In the genomic region with DNA sequence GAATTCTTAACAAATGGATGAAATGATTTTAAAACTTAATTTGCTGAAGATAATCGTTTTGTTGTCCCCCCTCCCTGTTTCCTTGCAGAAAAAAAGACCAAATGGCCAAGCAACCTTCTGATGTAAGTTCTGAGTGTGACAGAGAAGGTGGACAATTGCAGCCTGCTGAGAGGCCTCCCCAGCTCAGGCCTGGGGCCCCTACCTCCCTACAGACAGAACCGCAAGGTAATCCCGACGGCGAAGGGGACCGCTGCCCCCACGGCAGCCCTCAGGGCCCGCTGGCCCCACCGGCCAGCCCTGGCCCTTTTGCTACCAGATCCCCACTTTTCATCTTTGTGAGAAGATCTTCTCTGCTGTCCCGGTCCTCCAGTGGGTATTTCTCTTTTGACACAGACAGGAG, we compare ENCODE assay signal across 9 mouse cellular contexts. TPM values are rescaled to one million over a fixed set of nuclear protein-coding genes. Genes with fewer than 3 reads are reported as not detected.
DNase-seq lines count a peak whose midpoint lies in the region; ATAC-seq and TF ChIP-seq lines count a peak whose summit lies in the region.
"Had no signal": no experiment of that assay in that cellular context is flagged by ENCODE, and none has a peak within 500 bp of the region (broad histone marks: within the 10 kb centered on the region; RNA-seq: fewer than 3 reads in every experiment).

No protein-coding gene starts in this region.

- peak overlapping the region; percentile 57 for H3K4me3 ChIP-seq in heart, embryonic 11.5 days (ENCODE audit: low read depth, low read length)
- peak overlapping the region; percentile 90 for H3K4me3 ChIP-seq in E14TG2a.4 (replicated peaks; ENCODE audit: low read length)
- H3K4me3 ChIP-seq in forebrain, embryonic 16.5 days (replicated peaks; ENCODE audit: low read length), result peak overlapping the region; percentile 73
- peak overlapping the region; percentile 75 for H3K4me3 ChIP-seq in liver, embryonic 15.5 days (replicated peaks)

- peak overlapping the region; percentile 62 for H3K9ac ChIP-seq in heart, embryonic 11.5 days (ENCODE audit: low read depth, low read length)
- no peak overlapping the region for H3K9ac ChIP-seq in forebrain, embryonic 16.5 days (replicated peaks; ENCODE audit: low read depth, low read length)
- H3K9ac ChIP-seq in liver, embryonic 15.5 days, result no peak overlapping the region

- H3K9me3 ChIP-seq in heart, embryonic 11.5 days (replicated peaks; ENCODE audit: control insufficient read depth, low read length), result no peaks in the 10 kb centered on the region
- no peaks in the 10 kb centered on the region for H3K9me3 ChIP-seq in E14TG2a.4 (ENCODE audit: low read length)
- H3K9me3 ChIP-seq in forebrain, embryonic 16.5 days (ENCODE audit: control insufficient read depth, low read length), result no peaks in the 10 kb centered on the region
- no peaks in the 10 kb centered on the region for H3K9me3 ChIP-seq in liver, embryonic 15.5 days (replicated peaks)

- no peak for DNase-seq in heart, adult 8-10 months (ENCODE audit: low spot score)
- no peak for DNase-seq in cerebellum, adult 18-20 months
- no peak for DNase-seq in cerebellum, postnatal 14 days
- DNase-seq in MN1 (ENCODE audit: low spot score), result no peak
- DNase-seq: thymus, postnatal 4 days had no signal

- no peak for TF ChIP-seq CTCF in E14TG2a.4 (conservative IDR thresholded peaks at IDR 0.05; ENCODE audit: low read length)

- H3K4me2 ChIP-seq in heart, embryonic 11.5 days, result peak overlapping the region; percentile 99
- H3K4me2 ChIP-seq in forebrain, embryonic 16.5 days (ENCODE audit: low read length), result peak overlapping the region; percentile 100
- peak overlapping the region; percentile 98 for H3K4me2 ChIP-seq in liver, embryonic 15.5 days

- ATAC-seq in heart, embryonic 11.5 days (replicated peaks; ENCODE audit: insufficient number of reproducible peaks, low FRiP score, low TSS enrichment), result no peak
- ATAC-seq in forebrain, embryonic 16.5 days, result no peak
- ATAC-seq in liver, embryonic 15.5 days (ENCODE audit: insufficient read depth), result no peak

- H3K27ac ChIP-seq in heart, embryonic 11.5 days (ENCODE audit: low read depth, low read length), result no peak overlapping the region
- H3K27ac ChIP-seq in forebrain, embryonic 16.5 days (ENCODE audit: low read length), result no peak overlapping the region
- no peak overlapping the region for H3K27ac ChIP-seq in liver, embryonic 15.5 days (replicated peaks)

- peaks cover 10% of the 10 kb centered on the region for H3K27me3 ChIP-seq in heart, embryonic 11.5 days (ENCODE audit: control insufficient read depth, insufficient read depth, low read length)
- peaks cover 32% of the 10 kb centered on the region for H3K27me3 ChIP-seq in E14TG2a.4 (ENCODE audit: insufficient read depth, low read length)
- H3K27me3 ChIP-seq in forebrain, embryonic 16.5 days (replicated peaks; ENCODE audit: control insufficient read depth, insufficient read depth, low read length), result peaks cover 16% of the 10 kb centered on the region
- peaks cover 43% of the 10 kb centered on the region for H3K27me3 ChIP-seq in liver, embryonic 15.5 days

- WGBS in heart, embryonic 11.5 days (ENCODE audit: insufficient replicate concordance), result 27% methylated on average over 10 of the region's 10 CpGs
- 22% methylated on average over 10 of the region's 10 CpGs for WGBS in forebrain, embryonic 16.5 days
- 69% methylated on average over 10 of the region's 10 CpGs for WGBS in liver, embryonic 15.5 days (ENCODE audit: insufficient replicate concordance)

- H3K36me3 ChIP-seq in heart, embryonic 11.5 days (ENCODE audit: control insufficient read depth, insufficient read depth, low read length), result peaks cover 9% of the 10 kb centered on the region; the same call in 1 of the 2 replicates
- H3K36me3 ChIP-seq in E14TG2a.4 (ENCODE audit: insufficient read depth, low read length), result peaks cover 44% of the 10 kb centered on the region
- no peaks in the 10 kb centered on the region for H3K36me3 ChIP-seq in forebrain, embryonic 16.5 days (ENCODE audit: control insufficient read depth, insufficient read depth)
- H3K36me3 ChIP-seq in liver, embryonic 15.5 days (replicated peaks), result peaks cover 33% of the 10 kb centered on the region; the same call in 1 of the 2 replicates

- H3K4me1 ChIP-seq in heart, embryonic 11.5 days (ENCODE audit: control insufficient read depth, insufficient read depth, low read length), result peaks cover 13% of the 10 kb centered on the region
- peaks cover 53% of the 10 kb centered on the region for H3K4me1 ChIP-seq in E14TG2a.4 (replicated peaks; ENCODE audit: low read depth, low read length)
- peaks cover 35% of the 10 kb centered on the region for H3K4me1 ChIP-seq in forebrain, embryonic 16.5 days (replicated peaks; ENCODE audit: control insufficient read depth, insufficient read depth, low read length)
- H3K4me1 ChIP-seq in liver, embryonic 15.5 days (replicated peaks), result peaks cover 46% of the 10 kb centered on the region

RNA-seq across cellular contexts. Expression of gene Bcl2l11, which starts 2.7 kb away (rescaled TPM):
- polyA plus RNA-seq in heart, embryonic 11.5 days (2014; fragmentation: Nextera tagmentation; extraction: Ambion mirVana), result 11.3 and 15.2 TPM in 2 replicates
- total RNA-seq in heart, adult 8-10 months (2022), result 10 to 100 TPM in 2 of 4 experiments, 1 to 10 TPM in 2; 7.6 to 16.4 (median 11.3) TPM
- 8.8 and 10.1 TPM in 2 replicates for polyA plus RNA-seq in forebrain, embryonic 16.5 days (2015; fragmentation: Nextera tagmentation; extraction: Ambion mirVana)
- 4.9 and 6.1 TPM in 2 replicates for polyA plus RNA-seq in liver, embryonic 15.5 days (2015; fragmentation: Nextera tagmentation; extraction: Ambion mirVana)
